Mouse (Mus musculus) hindlimb bud, embryonic 11.5 days (tissue): ENCODE data around the gene Plpp3.

Experiments
- DNase-seq: peaks from one replicate; pipeline ENCODE4 v3.0.0-alpha.2; 2012; ENCODE audit warnings: low read depth, low spot score; ENCODE audit errors: extremely low spot score

The Plpp3 gene

GRCm38 (mm10) chr4:105215726-105216410 is 58.7 kb downstream of the Plpp3 start:
- no peak for DNase-seq

GRCm38 (mm10) chr4:105218202-105218601 is 61.1 kb downstream of the Plpp3 start:
- DNase-seq = no peak

GRCm38 (mm10) chr4:105219316-105219715 is 62.2 kb downstream of the Plpp3 start:
- DNase-seq = no peak

- DNase-seq = no peak
Observed at GRCm38 (mm10) chr4:105220849-105221248, 63.7 kb downstream of the Plpp3 start.

- no peak for DNase-seq
Observed at GRCm38 (mm10) chr4:105221256-105221840, 64.2 kb downstream of the Plpp3 start.

GRCm38 (mm10) chr4:105223101-105223924 is 66.2 kb downstream of the Plpp3 start:
- DNase-seq = no peak

- DNase-seq = no peak
Observed at GRCm38 (mm10) chr4:105223925-105224300, 66.8 kb downstream of the Plpp3 start.

- DNase-seq = no peak
Observed at GRCm38 (mm10) chr4:105225512-105225911, 68.4 kb downstream of the Plpp3 start.

- no peak for DNase-seq
Observed at GRCm38 (mm10) chr4:105226351-105226750, 69.2 kb downstream of the Plpp3 start.

GRCm38 (mm10) chr4:105230127-105230526 is 73.0 kb downstream of the Plpp3 start:
- DNase-seq = no peak

GRCm38 (mm10) chr4:105240233-105240632 is 83.1 kb downstream of the Plpp3 start:
- no peak for DNase-seq

GRCm38 (mm10) chr4:105244931-105245330 is 87.8 kb downstream of the Plpp3 start:
- no peak for DNase-seq

GRCm38 (mm10) chr4:105245479-105245944 is 88.4 kb downstream of the Plpp3 start:
- DNase-seq = no peak

- DNase-seq = no peak
Observed at GRCm38 (mm10) chr4:105246331-105246730, 89.2 kb downstream of the Plpp3 start.

GRCm38 (mm10) chr4:105248161-105248560 is 91.0 kb downstream of the Plpp3 start:
- no peak for DNase-seq

- DNase-seq = no peak
Observed at GRCm38 (mm10) chr4:105249283-105249682, 92.1 kb downstream of the Plpp3 start.

GRCm38 (mm10) chr4:105250946-105251345 is 93.8 kb downstream of the Plpp3 start:
- no peak for DNase-seq

GRCm38 (mm10) chr4:105252044-105252443 is 94.9 kb downstream of the Plpp3 start:
- no peak for DNase-seq

GRCm38 (mm10) chr4:105252571-105253200 is 95.5 kb downstream of the Plpp3 start:
- no peak for DNase-seq

GRCm38 (mm10) chr4:105253453-105254341 is 96.5 kb downstream of the Plpp3 start:
- no peak for DNase-seq
